In genomic region chr4:115935835-115936581, GRCm38 (mm10) we compare ENCODE assay signal across 11 mouse cellular contexts. TPM values are rescaled to one million over a fixed set of nuclear protein-coding genes. Genes with fewer than 3 reads are reported as not detected.
A peak's percentile ranks its signal among the peaks of the same experiment; 100 is the strongest.
DNase-seq lines count a peak whose midpoint lies in the region; ATAC-seq and TF ChIP-seq lines count a peak whose summit lies in the region.
"Had no signal": no experiment of that assay in that cellular context is flagged by ENCODE, and none has a peak within 500 bp of the region (broad histone marks: within the 10 kb centered on the region; RNA-seq: fewer than 3 reads in every experiment).

No protein-coding gene starts in this region.

- no peaks in the 10 kb centered on the region for H3K36me3 ChIP-seq in heart, embryonic 15.5 days
- H3K36me3 ChIP-seq in heart, adult 2 months (ENCODE audit: control insufficient read depth, insufficient read depth, low read length) = no peaks in the 10 kb centered on the region
- no peaks in the 10 kb centered on the region for H3K36me3 ChIP-seq in embryonic facial prominence, embryonic 15.5 days
- no peaks in the 10 kb centered on the region for H3K36me3 ChIP-seq in midbrain, embryonic 11.5 days (ENCODE audit: control insufficient read depth, insufficient read depth, low read length)

- no peak for ATAC-seq in heart, embryonic 15.5 days (replicated peaks; ENCODE audit: insufficient number of reproducible peaks, insufficient read depth, low FRiP score, low read depth)
- ATAC-seq in embryonic facial prominence, embryonic 15.5 days (ENCODE audit: insufficient number of reproducible peaks, low FRiP score, low TSS enrichment, low read depth) = no peak
- no peak for ATAC-seq in midbrain, embryonic 11.5 days (ENCODE audit: low FRiP score)

- TF ChIP-seq EP300 in heart, adult 2 months (IDR thresholded peaks at IDR 0.05; ENCODE audit: insufficient read depth, low read depth, low read length) = no peak

- no peak for DNase-seq in heart, adult 2 months
- peak; percentile 40 for DNase-seq in R1 (ENCODE audit: low read depth, low spot score)
- peak; percentile 98 for DNase-seq in midbrain, embryonic 11.5 days (ENCODE audit: low spot score, missing footprints)
- DNase-seq in left cerebral cortex, adult 18-20 months (ENCODE audit: low spot score in 2 of 2) = no peak
- no peak for DNase-seq in adrenal gland, postnatal 25 days
- DNase-seq: gastrocnemius, postnatal 14 days; left cerebral cortex, postnatal 4 days; thymus, postnatal 36 days had no signal

- no peak for TF ChIP-seq POLR2A in heart, adult 2 months (IDR thresholded peaks at IDR 0.05; ENCODE audit: insufficient read depth, low read depth, low read length)

- peaks cover 99% of the 10 kb centered on the region for H3K27me3 ChIP-seq in heart, embryonic 15.5 days
- H3K27me3 ChIP-seq in heart, adult 2 months (ENCODE audit: control insufficient read depth, insufficient read depth, low read length) = peaks cover 48% of the 10 kb centered on the region
- H3K27me3 ChIP-seq in embryonic facial prominence, embryonic 15.5 days = peaks cover 96% of the 10 kb centered on the region
- H3K27me3 ChIP-seq in midbrain, embryonic 11.5 days (ENCODE audit: control insufficient read depth, insufficient read depth, low read length) = peaks cover 46% of the 10 kb centered on the region

- under 1% methylated on average over 36 of the region's 36 CpGs for WGBS in heart, embryonic 15.5 days
- 2% methylated on average over 36 of the region's 36 CpGs for WGBS in heart, adult 2 months
- WGBS in embryonic facial prominence, embryonic 15.5 days = 5% methylated on average over 36 of the region's 36 CpGs
- under 1% methylated on average over 36 of the region's 36 CpGs for WGBS in midbrain, embryonic 11.5 days

- intact Hi-C loops in heart, adult 2 months (cut with DNase I) = no loop called here

- peak overlapping the region; percentile 17 for H3K4me3 ChIP-seq in heart, embryonic 15.5 days
- H3K4me3 ChIP-seq in heart, adult 2 months = no peak overlapping the region
- peak overlapping the region; percentile 15; the same call in 1 of the 2 replicates for H3K4me3 ChIP-seq in embryonic facial prominence, embryonic 15.5 days (replicated peaks)
- peak overlapping the region; percentile 57 for H3K4me3 ChIP-seq in midbrain, embryonic 11.5 days (ENCODE audit: low read depth, low read length)

- TF ChIP-seq CTCF in heart, adult 2 months (IDR thresholded peaks at IDR 0.05) = no peak

- no peaks in the 10 kb centered on the region for H3K79me2 ChIP-seq in heart, adult 2 months (replicated peaks; ENCODE audit: control insufficient read depth, insufficient read depth, low read length)

- no peaks in the 10 kb centered on the region for H3K9me3 ChIP-seq in heart, embryonic 15.5 days (replicated peaks)
- H3K9me3 ChIP-seq in embryonic facial prominence, embryonic 15.5 days (replicated peaks) = no peaks in the 10 kb centered on the region
- no peaks in the 10 kb centered on the region for H3K9me3 ChIP-seq in midbrain, embryonic 11.5 days (ENCODE audit: control insufficient read depth, low read length)

- no peak overlapping the region for H3K9ac ChIP-seq in heart, embryonic 15.5 days
- H3K9ac ChIP-seq in heart, adult 2 months (ENCODE audit: low read depth, low read length) = no peak overlapping the region
- no peak overlapping the region for H3K9ac ChIP-seq in embryonic facial prominence, embryonic 15.5 days
- H3K9ac ChIP-seq in midbrain, embryonic 11.5 days (ENCODE audit: low read length) = peak overlapping the region; percentile 66

- H3K27ac ChIP-seq in heart, embryonic 15.5 days = no peak overlapping the region
- no peak overlapping the region for H3K27ac ChIP-seq in heart, adult 2 months
- no peak overlapping the region for H3K27ac ChIP-seq in embryonic facial prominence, embryonic 15.5 days (replicated peaks)
- H3K27ac ChIP-seq in midbrain, embryonic 11.5 days (ENCODE audit: low read depth, low read length) = no peak overlapping the region

- peak overlapping the region; percentile 47 for H3K4me2 ChIP-seq in heart, embryonic 15.5 days
- peak overlapping the region; percentile 31 for H3K4me2 ChIP-seq in embryonic facial prominence, embryonic 15.5 days (replicated peaks)
- peak overlapping the region; percentile 64 for H3K4me2 ChIP-seq in midbrain, embryonic 11.5 days

- peaks cover 24% of the 10 kb centered on the region for H3K4me1 ChIP-seq in heart, embryonic 15.5 days (replicated peaks)
- H3K4me1 ChIP-seq in heart, adult 2 months (ENCODE audit: control insufficient read depth, insufficient read depth, low read length) = 0 out of 2 replicates have a peak, but pooled peaks cover 2% of the 10 kb centered on the region
- peaks cover 31% of the 10 kb centered on the region for H3K4me1 ChIP-seq in embryonic facial prominence, embryonic 15.5 days
- H3K4me1 ChIP-seq in midbrain, embryonic 11.5 days (ENCODE audit: control insufficient read depth, insufficient read depth, low read length) = peaks cover 45% of the 10 kb centered on the region

RNA-seq across cellular contexts. Expression of gene Dmbx1, which starts 3.7 kb away (rescaled TPM):
- 0.03 and 0.04 TPM in 2 replicates for polyA plus RNA-seq in heart, embryonic 15.5 days (2015; fragmentation: Nextera tagmentation; extraction: Ambion mirVana)
- total RNA-seq in heart, adult 2 months (2021) = not detected
- not detected in 2 replicates for polyA plus RNA-seq in heart, adult 2 months (2012; rRNA removed)
- 3.3 TPM in 2 replicates for polyA plus RNA-seq in embryonic facial prominence, embryonic 15.5 days (2015; fragmentation: Nextera tagmentation; extraction: Ambion mirVana)
- polyA plus RNA-seq in midbrain, embryonic 11.5 days (2014; fragmentation: Nextera tagmentation; extraction: Ambion mirVana) = 15.1 and 15.9 TPM in 2 replicates
- total RNA-seq in left cerebral cortex, adult 18-20 months (2021) = not detected
- total RNA-seq in adrenal gland, postnatal 25 days (2021) = not detected in 2 replicates
- total RNA-seq: gastrocnemius, postnatal 14 days had no signal

RNA-seq across cellular contexts. Expression of gene 6430628N08Rik, which starts 45.5 kb away (rescaled TPM):
- polyA plus RNA-seq in heart, embryonic 15.5 days (2015; fragmentation: Nextera tagmentation; extraction: Ambion mirVana) = not detected in 2 replicates
- not detected for total RNA-seq in heart, adult 2 months (2021)
- polyA plus RNA-seq in heart, adult 2 months (2012; rRNA removed) = not detected in 2 replicates
- 0.23 TPM in 1 of 2 replicates, not detected in the other for polyA plus RNA-seq in embryonic facial prominence, embryonic 15.5 days (2015; fragmentation: Nextera tagmentation; extraction: Ambion mirVana)
- polyA plus RNA-seq in midbrain, embryonic 11.5 days (2014; fragmentation: Nextera tagmentation; extraction: Ambion mirVana) = 0.33 TPM in 1 of 2 replicates, not detected in the other
- total RNA-seq in left cerebral cortex, adult 18-20 months (2021) = under 1 TPM; 0.56 to 0.67 TPM
- not detected in 2 replicates for total RNA-seq in adrenal gland, postnatal 25 days (2021)
- total RNA-seq: gastrocnemius, postnatal 14 days; MEL had no signal

RNA-seq across cellular contexts. Expression of gene Kncn, which starts 51.8 kb away (rescaled TPM):
- not detected in 2 replicates for polyA plus RNA-seq in heart, embryonic 15.5 days (2015; fragmentation: Nextera tagmentation; extraction: Ambion mirVana)
- not detected for total RNA-seq in heart, adult 2 months (2021)
- polyA plus RNA-seq in heart, adult 2 months (2012; rRNA removed) = 0.18 TPM in 1 of 2 replicates, not detected in the other
- polyA plus RNA-seq in embryonic facial prominence, embryonic 15.5 days (2015; fragmentation: Nextera tagmentation; extraction: Ambion mirVana) = not detected in 2 replicates
- polyA plus RNA-seq in midbrain, embryonic 11.5 days (2014; fragmentation: Nextera tagmentation; extraction: Ambion mirVana) = not detected in 2 replicates
- under 1 TPM; 0.28 to 0.30 TPM for total RNA-seq in left cerebral cortex, adult 18-20 months (2021)
- total RNA-seq in adrenal gland, postnatal 25 days (2021) = not detected in 2 replicates
- total RNA-seq: gastrocnemius, postnatal 14 days; MEL had no signal

Comparison
In these comparisons a context has a peak if more than half of its experiments do, and no peak if none do; other contexts are left out.
1. DNase-seq: peak in R1 (single experiment) and midbrain, embryonic 11.5 days (single experiment); none in heart, adult 2 months (0 of 2), left cerebral cortex, adult 18-20 months (0 of 2) and adrenal gland, postnatal 25 days (single experiment).
2. Peak in every context shown above with its lines, with median percentiles within 50 percentile points of each other: H3K4me2 ChIP-seq.